Mouse (Mus musculus): ENCODE data around the gene Sh3bp5l. TPM values are rescaled to one million over a fixed set of nuclear protein-coding genes. Genes with fewer than 3 reads are reported as not detected.
"Not testable (repeated sequence)": the region's sequence is repeated elsewhere in the genome, so short reads cannot be mapped to it uniquely, and the experiment has no call there.

Sh3bp5l gene
- polyA plus RNA-seq, 1 experiment from 2014 or later, result 27.8 TPM

- no peak for ATAC-seq (ENCODE audit: insufficient number of reproducible peaks, low FRiP score)
- peaks cover 10% of the 10 kb centered on the region for H3K4me1 ChIP-seq (replicated peaks)
- WGBS, result 66% methylated on average over 3 of the region's 3 CpGs
These were observed 23.2 kb downstream of the Sh3bp5l start for GRCm38 (mm10) chr11:58353709-58354108.

DNA sequence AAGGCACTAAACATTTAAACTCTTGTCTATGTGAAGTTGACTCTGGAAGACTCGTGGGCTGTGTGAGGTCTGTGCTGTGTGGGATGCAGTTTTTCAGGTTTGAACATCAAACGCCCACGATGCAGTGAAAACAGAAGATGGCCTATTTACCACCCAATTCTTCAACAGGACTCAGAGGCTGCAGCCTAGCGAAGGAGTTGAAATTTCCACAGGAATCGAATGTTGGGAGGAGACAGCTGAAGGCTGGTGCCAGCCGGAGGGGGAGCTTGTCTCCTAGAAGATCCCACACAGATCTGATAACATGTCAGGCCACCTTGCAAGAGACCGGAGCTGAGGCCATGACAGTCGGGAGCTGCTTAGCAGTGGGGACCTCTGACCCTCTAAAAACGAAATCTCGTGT lies 24.0 kb downstream of the Sh3bp5l start:
- Histone ChIP-seq H3K4me1 (replicated peaks) (peaks cover 10% of the 10 kb centered on the region), H3K9ac (no peak overlapping the region), H3K27ac (ENCODE audit: poor library complexity, severe bottlenecking) (no peak overlapping the region), H3K36me3 (no peaks in the 10 kb centered on the region), H3K4me3 (no peak overlapping the region), H3K4me2 (no peak overlapping the region), H3K9me3 (replicated peaks) (no peaks in the 10 kb centered on the region), H3K27me3 (replicated peaks) (no peaks in the 10 kb centered on the region)
- 54% methylated on average over 10 of the region's 10 CpGs for WGBS
- no peak for ATAC-seq (ENCODE audit: insufficient number of reproducible peaks, low FRiP score)

More at GRCm38 (mm10) chr11:58353709-58354108, 23.2 kb downstream of the Sh3bp5l start:
- no peak overlapping the region for H3K9ac ChIP-seq
- H3K9me3 ChIP-seq (replicated peaks), result no peaks in the 10 kb centered on the region
- no peak overlapping the region for H3K4me2 ChIP-seq
- no peaks in the 10 kb centered on the region for H3K27me3 ChIP-seq (replicated peaks)
- H3K36me3 ChIP-seq, result no peaks in the 10 kb centered on the region
- H3K4me3 ChIP-seq, result no peak overlapping the region
- H3K27ac ChIP-seq (ENCODE audit: poor library complexity, severe bottlenecking), result no peak overlapping the region

DNA sequence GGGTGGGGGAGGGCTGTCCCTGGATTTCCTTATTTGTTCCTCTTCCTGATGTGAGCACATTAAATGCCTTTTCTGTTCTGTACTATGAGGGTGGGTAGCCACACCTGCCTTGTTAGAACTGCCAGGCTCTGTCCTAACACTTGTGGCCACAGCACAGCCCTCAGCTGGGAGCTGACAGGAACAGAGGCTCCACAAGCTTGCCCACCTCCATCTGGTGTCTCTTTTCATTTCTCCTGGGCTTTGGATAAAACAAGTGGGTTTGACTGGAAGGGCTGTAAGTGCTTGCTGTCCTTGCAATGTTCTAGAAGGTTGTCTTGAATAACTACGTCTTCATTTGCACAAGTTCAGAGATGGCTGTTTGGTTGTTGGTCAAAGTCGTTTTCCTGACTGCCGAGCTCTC lies 24.4 kb downstream of the Sh3bp5l start:
- 75% methylated on average over 3 of the region's 3 CpGs for WGBS
- H3K4me3 ChIP-seq, result no peak overlapping the region
- no peak overlapping the region for H3K9ac ChIP-seq
- H3K36me3 ChIP-seq, result no peaks in the 10 kb centered on the region
- H3K4me2 ChIP-seq, result no peak overlapping the region
- no peak overlapping the region for H3K27ac ChIP-seq (ENCODE audit: poor library complexity, severe bottlenecking)
- H3K9me3 ChIP-seq (replicated peaks), result no peaks in the 10 kb centered on the region
- H3K27me3 ChIP-seq (replicated peaks), result no peaks in the 10 kb centered on the region
- no peak for ATAC-seq (ENCODE audit: insufficient number of reproducible peaks, low FRiP score)
- H3K4me1 ChIP-seq (replicated peaks), result peaks cover 10% of the 10 kb centered on the region

DNA sequence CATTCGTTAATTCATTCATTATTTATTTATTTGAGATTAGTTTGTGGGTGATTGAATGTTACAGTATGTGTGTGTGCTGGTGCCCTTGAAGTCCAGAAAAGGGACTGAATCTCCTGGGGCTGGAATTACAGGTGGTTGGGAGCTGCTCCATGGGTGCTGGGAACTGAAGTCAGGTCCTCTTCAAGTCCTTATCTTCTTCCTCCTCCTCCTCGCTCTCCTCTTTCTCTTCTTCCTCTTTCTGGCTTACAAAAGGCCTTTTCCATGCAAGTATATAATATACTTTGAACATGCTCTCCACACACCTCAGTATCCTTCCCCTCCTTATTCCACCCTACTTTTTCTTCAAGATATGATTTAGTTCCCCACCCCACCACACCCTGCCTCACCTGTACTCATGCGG lies 26.5 kb downstream of the Sh3bp5l start:
- Histone ChIP-seq H3K4me2 (no peak overlapping the region), H3K27me3 (replicated peaks) (0 out of 2 replicates have a peak, but pooled peaks cover under 1% of the 10 kb centered on the region)
- no peak for ATAC-seq (ENCODE audit: insufficient number of reproducible peaks, low FRiP score)

GRCm38 (mm10) chr11:58357844-58358534 lies 27.5 kb downstream of the Sh3bp5l start:
- Histone ChIP-seq H3K4me3 (no peak overlapping the region), H3K27ac (ENCODE audit: poor library complexity, severe bottlenecking) (no peak overlapping the region), H3K36me3 (no peaks in the 10 kb centered on the region), H3K4me2 (no peak overlapping the region), H3K9me3 (replicated peaks) (no peaks in the 10 kb centered on the region), H3K4me1 (replicated peaks) (peaks cover 8% of the 10 kb centered on the region), H3K27me3 (replicated peaks) (0 out of 2 replicates have a peak, but pooled peaks cover 3% of the 10 kb centered on the region), H3K9ac (no peak overlapping the region)
- WGBS, result 79% methylated on average over 6 of the region's 6 CpGs
- no peak for ATAC-seq (ENCODE audit: insufficient number of reproducible peaks, low FRiP score)

More for the DNA sequence above, 26.5 kb downstream of the Sh3bp5l start:
- Histone ChIP-seq H3K9ac (no peak overlapping the region), H3K9me3 (replicated peaks) (no peaks in the 10 kb centered on the region), H3K36me3 (no peaks in the 10 kb centered on the region), H3K4me1 (replicated peaks) (peaks cover 10% of the 10 kb centered on the region), H3K4me3 (no peak overlapping the region), H3K27ac (ENCODE audit: poor library complexity, severe bottlenecking) (no peak overlapping the region)
- 84% methylated on average over 3 of the region's 3 CpGs for WGBS

- H3K27me3 ChIP-seq (replicated peaks); H3K9me3 ChIP-seq (replicated peaks); H3K4me3 ChIP-seq; H3K4me1 ChIP-seq (replicated peaks); ATAC-seq (ENCODE audit: insufficient number of reproducible peaks, low FRiP score); H3K4me2 ChIP-seq; H3K36me3 ChIP-seq; H3K9ac ChIP-seq; H3K27ac ChIP-seq (ENCODE audit: poor library complexity, severe bottlenecking): not testable (repeated sequence)
- no CpG with 5 or more reads among the region's 6 CpGs for WGBS
These were observed 32.0 kb downstream of the Sh3bp5l start for GRCm38 (mm10) chr11:58362562-58362961.

DNA sequence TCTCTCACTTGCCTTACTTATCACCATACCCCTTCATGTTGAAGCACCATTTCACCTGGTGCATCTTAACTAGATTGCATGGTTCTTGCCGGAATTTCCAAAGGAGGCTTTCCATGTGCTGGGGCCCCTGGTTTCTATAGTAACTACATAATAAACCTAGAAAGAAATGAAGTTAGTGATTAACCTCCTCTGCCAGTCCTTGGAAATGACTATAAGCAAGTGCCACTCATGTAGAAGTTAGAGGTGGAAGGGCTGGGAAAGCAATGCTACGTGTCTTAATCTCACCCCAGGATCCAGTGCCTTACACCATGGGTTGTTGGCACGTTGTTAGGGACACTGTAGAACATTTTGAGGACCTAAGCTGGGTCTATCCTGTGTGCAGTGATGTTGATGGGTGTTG lies 33.9 kb downstream of the Sh3bp5l start:
- ATAC-seq (ENCODE audit: insufficient number of reproducible peaks, low FRiP score), result no peak
- Histone ChIP-seq H3K9me3 (replicated peaks) (no peaks in the 10 kb centered on the region), H3K36me3 (no peaks in the 10 kb centered on the region), H3K27ac (ENCODE audit: poor library complexity, severe bottlenecking) (no peak overlapping the region), H3K9ac (no peak overlapping the region), H3K27me3 (replicated peaks) (0 out of 2 replicates have a peak, but pooled peaks cover 3% of the 10 kb centered on the region), H3K4me2 (no peak overlapping the region), H3K4me1 (replicated peaks) (no peaks in the 10 kb centered on the region), H3K4me3 (no peak overlapping the region)
- 60% methylated on average over 3 of the region's 3 CpGs for WGBS

- not testable (repeated sequence) for H3K27me3 ChIP-seq (replicated peaks); H3K27ac ChIP-seq (ENCODE audit: poor library complexity, severe bottlenecking); ATAC-seq (ENCODE audit: insufficient number of reproducible peaks, low FRiP score); H3K9me3 ChIP-seq (replicated peaks); H3K9ac ChIP-seq; H3K4me2 ChIP-seq; H3K4me3 ChIP-seq; H3K36me3 ChIP-seq; H3K4me1 ChIP-seq (replicated peaks)
- no CpG with 5 or more reads among the region's 6 CpGs for WGBS
These were observed 35.7 kb downstream of the Sh3bp5l start for GRCm38 (mm10) chr11:58366191-58366590.

GRCm38 (mm10) chr11:58377273-58377672 lies 46.7 kb downstream of the Sh3bp5l start:
- ATAC-seq (ENCODE audit: insufficient number of reproducible peaks, low FRiP score), result no peak
- whole genome bisulfite sequencing, result 77% methylated on average over 2 of the region's 2 CpGs
- no peak overlapping the region for H3K9ac ChIP-seq

DNA sequence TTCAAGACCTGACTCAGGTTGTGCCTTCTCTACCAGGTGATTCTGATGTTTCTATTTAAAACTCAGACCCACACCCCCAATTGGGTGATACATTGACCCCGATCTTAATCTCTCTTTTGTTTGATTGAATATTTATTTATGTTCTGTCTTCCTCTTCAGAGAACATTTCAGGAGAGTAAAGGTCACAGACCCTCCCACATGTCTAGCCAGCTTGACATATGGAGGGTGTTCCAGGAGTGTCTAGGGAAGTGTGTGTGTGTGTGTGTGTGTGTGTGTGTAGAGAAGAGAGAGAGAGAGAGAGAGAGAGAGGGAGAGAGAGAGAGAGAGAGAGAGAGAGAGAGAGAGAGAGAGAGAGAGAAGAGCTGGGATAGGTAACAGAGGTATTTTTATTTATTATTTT lies 47.2 kb downstream of the Sh3bp5l start:
- Histone ChIP-seq H3K27me3 (replicated peaks) (peaks cover 7% of the 10 kb centered on the region), H3K9ac (no peak overlapping the region), H3K4me3 (no peak overlapping the region), H3K27ac (ENCODE audit: poor library complexity, severe bottlenecking) (no peak overlapping the region), H3K36me3 (no peaks in the 10 kb centered on the region), H3K9me3 (replicated peaks) (no peaks in the 10 kb centered on the region), H3K4me2 (no peak overlapping the region), H3K4me1 (replicated peaks) (no peaks in the 10 kb centered on the region)
- 66% methylated on average over 1 of the region's 1 CpGs for WGBS
- no peak for ATAC-seq (ENCODE audit: insufficient number of reproducible peaks, low FRiP score)

More at GRCm38 (mm10) chr11:58377273-58377672, 46.7 kb downstream of the Sh3bp5l start:
- no peak overlapping the region for H3K27ac ChIP-seq (ENCODE audit: poor library complexity, severe bottlenecking)
- no peaks in the 10 kb centered on the region for H3K9me3 ChIP-seq (replicated peaks)
- peaks cover 7% of the 10 kb centered on the region for H3K27me3 ChIP-seq (replicated peaks)
- no peak overlapping the region for H3K4me3 ChIP-seq
- no peaks in the 10 kb centered on the region for H3K36me3 ChIP-seq
- no peaks in the 10 kb centered on the region for H3K4me1 ChIP-seq (replicated peaks)
- H3K4me2 ChIP-seq, result no peak overlapping the region

- no peaks in the 10 kb centered on the region for H3K36me3 ChIP-seq
- H3K4me2 ChIP-seq, result no peak within 1 kb of the TSS
- no peak within 1 kb of the TSS for H3K27ac ChIP-seq (ENCODE audit: poor library complexity, severe bottlenecking)
- H3K9ac ChIP-seq, result no peak within 1 kb of the TSS
- no peak for ATAC-seq (ENCODE audit: insufficient number of reproducible peaks, low FRiP score)
- peaks cover 7% of the 10 kb centered on the region for H3K27me3 ChIP-seq (replicated peaks)
- H3K4me1 ChIP-seq (replicated peaks), result no peaks in the 10 kb centered on the region
- H3K4me3 ChIP-seq, result no peak within 1 kb of the TSS
- 79% methylated on average over 3 of the region's 3 CpGs for WGBS
- H3K9me3 ChIP-seq (replicated peaks), result no peaks in the 10 kb centered on the region
These were observed 48.3 kb downstream of the Sh3bp5l start, which contains the start of gene Lypd8 for GRCm38 (mm10) chr11:58378763-58379278. Gene Lypd8, plus strand, starts transcription at chr11:58379043.

Data from heart, embryonic 12.5 days (tissue).